Mouse (Mus musculus) stomach, postnatal 0 days (tissue): ENCODE measurements around the gene Stra6.

Experiments used
- CTCF ChIP-seq: IDR thresholded peaks from 2 replicates; pipeline ENCODE4 v1.5.1; 2016; ENCODE audit warnings: antibody characterized with exemption, low read depth, mild to moderate bottlenecking, moderate library complexity
- EP300 ChIP-seq: optimal IDR thresholded peaks from 2 replicates; pipeline ENCODE3; 2016; ENCODE audit warnings: antibody characterized with exemption

GRCm38 (mm10) chr9:58196610-58197567, 133.3 kb downstream of the Stra6 start:
- TF ChIP-seq CTCF (no peak), EP300 (no peak)
